ENCODE assay signal across 25 mouse cellular contexts in genomic region chr13:55476256-55476655, GRCm38 (mm10). TPM values are rescaled to one million over a fixed set of nuclear protein-coding genes. Genes with fewer than 3 reads are reported as not detected.
DNase-seq lines count a peak whose midpoint lies in the region; ATAC-seq and TF ChIP-seq lines count a peak whose summit lies in the region.
"Had no signal": no experiment of that assay in that cellular context is flagged by ENCODE, and none has a peak within 500 bp of the region (broad histone marks: within the 10 kb centered on the region; RNA-seq: fewer than 3 reads in every experiment).

No protein-coding gene starts in this region.

- no peak for ATAC-seq in forebrain, embryonic 13.5 days
- no peak for ATAC-seq in forebrain, embryonic 14.5 days
- no peak for ATAC-seq in midbrain, embryonic 15.5 days (replicated peaks)
- ATAC-seq: intestine, embryonic 15.5 days had no signal

- H3K27ac ChIP-seq in forebrain, embryonic 13.5 days, result peak overlapping the region; percentile 52
- no peak overlapping the region for H3K27ac ChIP-seq in forebrain, embryonic 10.5 days
- peak overlapping the region; percentile 65; the same call in 1 of the 2 replicates for H3K27ac ChIP-seq in layer of hippocampus, adult 2 months
- peak overlapping the region; percentile 21 for H3K27ac ChIP-seq in forebrain, embryonic 14.5 days (ENCODE audit: low read depth, low read length)
- H3K27ac ChIP-seq in midbrain, embryonic 15.5 days, result peak overlapping the region; percentile 23; the same call in 1 of the 2 replicates
- H3K27ac ChIP-seq: embryonic facial prominence, embryonic 15.5 days; gastrocnemius, adult 2 months; intestine, embryonic 15.5 days; kidney, embryonic 15.5 days; liver, embryonic 14.5 days; macrophage had no signal

- WGBS in forebrain, embryonic 13.5 days, result 96% methylated on average over 7 of the region's 8 CpGs
- 97% methylated on average over 8 of the region's 8 CpGs for WGBS in forebrain, embryonic 10.5 days
- 97% methylated on average over 8 of the region's 8 CpGs for WGBS in forebrain, embryonic 14.5 days
- WGBS in midbrain, embryonic 15.5 days, result 92% methylated on average over 8 of the region's 8 CpGs

- H3K4me3 ChIP-seq in forebrain, embryonic 13.5 days, result no peak overlapping the region
- no peak overlapping the region for H3K4me3 ChIP-seq in forebrain, embryonic 10.5 days
- H3K4me3 ChIP-seq in layer of hippocampus, adult 2 months, result no peak overlapping the region
- H3K4me3 ChIP-seq in forebrain, embryonic 14.5 days (ENCODE audit: low read depth, low read length), result no peak overlapping the region
- H3K4me3 ChIP-seq in midbrain, embryonic 15.5 days, result no peak overlapping the region
- H3K4me3 ChIP-seq: embryonic facial prominence, embryonic 15.5 days; gastrocnemius, adult 2 months; heart, embryonic 12.5 days; intestine, embryonic 15.5 days; kidney, embryonic 15.5 days had no signal

- no peaks in the 10 kb centered on the region for H3K9me3 ChIP-seq in forebrain, embryonic 13.5 days (replicated peaks)
- no peaks in the 10 kb centered on the region for H3K9me3 ChIP-seq in forebrain, embryonic 10.5 days
- H3K9me3 ChIP-seq in forebrain, embryonic 14.5 days (replicated peaks; ENCODE audit: control insufficient read depth, low read length), result no peaks in the 10 kb centered on the region
- no peaks in the 10 kb centered on the region for H3K9me3 ChIP-seq in midbrain, embryonic 15.5 days
- H3K9me3 ChIP-seq: embryonic facial prominence, embryonic 15.5 days; intestine, embryonic 15.5 days; kidney, embryonic 15.5 days had no signal

- no peak for DNase-seq in forebrain, embryonic 10.5 days (ENCODE audit: extremely low spot score, low spot score)
- DNase-seq in layer of hippocampus, adult 2 months (ENCODE audit: low spot score in 2 of 2), result no peak
- DNase-seq in layer of hippocampus, postnatal 36 days, result no peak
- DNase-seq in forebrain, embryonic 14.5 days (ENCODE audit: low spot score), result no peak
- no peak for DNase-seq in left cerebral cortex, postnatal 36 days (ENCODE audit: low spot score in 2 of 2)
- DNase-seq in frontal cortex, postnatal 25 days (ENCODE audit: low spot score in 2 of 2), result no peak
- DNase-seq: adrenal gland, postnatal 25 days; cerebellum, adult 11 months; cerebellum, postnatal 10 days; gastrocnemius, adult 2 months; heart, postnatal 14 days; right cerebral cortex, postnatal 14 days; spleen, adult 18-20 months; thymus, adult 18-20 months had no signal

- H3K36me3 ChIP-seq in forebrain, embryonic 13.5 days (ENCODE audit: poor library complexity, severe bottlenecking), result peaks cover 83% of the 10 kb centered on the region
- peaks cover 84% of the 10 kb centered on the region for H3K36me3 ChIP-seq in forebrain, embryonic 10.5 days (replicated peaks)
- H3K36me3 ChIP-seq in forebrain, embryonic 14.5 days (ENCODE audit: control insufficient read depth, insufficient read depth, low read length), result peaks cover 84% of the 10 kb centered on the region
- peaks cover 54% of the 10 kb centered on the region for H3K36me3 ChIP-seq in midbrain, embryonic 15.5 days (replicated peaks)
- H3K36me3 ChIP-seq: G1E had no signal

- no peak for TF ChIP-seq CTCF in layer of hippocampus, adult 2 months (conservative IDR thresholded peaks at IDR 0.05)

- peaks cover 51% of the 10 kb centered on the region for H3K4me1 ChIP-seq in forebrain, embryonic 13.5 days
- H3K4me1 ChIP-seq in forebrain, embryonic 10.5 days, result peaks cover 55% of the 10 kb centered on the region
- H3K4me1 ChIP-seq in forebrain, embryonic 14.5 days (ENCODE audit: control insufficient read depth, insufficient read depth, low read length), result peaks cover 26% of the 10 kb centered on the region
- peaks cover 42% of the 10 kb centered on the region for H3K4me1 ChIP-seq in midbrain, embryonic 15.5 days

- no peaks in the 10 kb centered on the region for H3K27me3 ChIP-seq in forebrain, embryonic 13.5 days
- H3K27me3 ChIP-seq in forebrain, embryonic 10.5 days (ENCODE audit: poor library complexity, severe bottlenecking), result no peaks in the 10 kb centered on the region
- H3K27me3 ChIP-seq in forebrain, embryonic 14.5 days (replicated peaks; ENCODE audit: control insufficient read depth, insufficient read depth, low read length), result no peaks in the 10 kb centered on the region
- no peaks in the 10 kb centered on the region for H3K27me3 ChIP-seq in midbrain, embryonic 15.5 days (replicated peaks)
- H3K27me3 ChIP-seq: embryonic facial prominence, embryonic 15.5 days; intestine, embryonic 15.5 days; kidney, embryonic 15.5 days had no signal

- intact Hi-C loops in left cerebral cortex, postnatal 36 days (cut with DNase I), result no loop called here

- H3K4me2 ChIP-seq in forebrain, embryonic 13.5 days, result no peak overlapping the region
- no peak overlapping the region for H3K4me2 ChIP-seq in forebrain, embryonic 14.5 days (ENCODE audit: low read length)
- H3K4me2 ChIP-seq in midbrain, embryonic 15.5 days, result no peak overlapping the region
- H3K4me2 ChIP-seq: embryonic facial prominence, embryonic 15.5 days; heart, embryonic 12.5 days; intestine, embryonic 15.5 days; kidney, embryonic 15.5 days had no signal

- H3K9ac ChIP-seq in forebrain, embryonic 13.5 days, result no peak overlapping the region
- no peak overlapping the region for H3K9ac ChIP-seq in forebrain, embryonic 14.5 days (ENCODE audit: low read length)
- 0 out of 2 replicates have a peak overlapping the region, but pooled peaks have one; percentile 14 for H3K9ac ChIP-seq in midbrain, embryonic 15.5 days
- H3K9ac ChIP-seq: embryonic facial prominence, embryonic 15.5 days; heart, embryonic 12.5 days; intestine, embryonic 15.5 days; kidney, embryonic 15.5 days; liver, embryonic 14.5 days had no signal

RNA-seq across cellular contexts. Expression of gene Dbn1, which starts 11.7 kb away (rescaled TPM):
- 639 and 641 TPM in 2 replicates for polyA plus RNA-seq in forebrain, embryonic 13.5 days (2015; fragmentation: Nextera tagmentation; extraction: Ambion mirVana)
- 346 and 355 TPM in 2 replicates for polyA plus RNA-seq in forebrain, embryonic 10.5 days (2016; fragmentation: Nextera tagmentation; extraction: Ambion mirVana)
- 100 to 1,000 TPM; 396 to 403 TPM for total RNA-seq in layer of hippocampus, adult 2 months (2021)
- 100 to 1,000 TPM; 388 to 393 TPM for total RNA-seq in layer of hippocampus, postnatal 36 days (2021)
- 396 and 523 TPM in 2 replicates for polyA plus RNA-seq in forebrain, embryonic 14.5 days (2014; fragmentation: Nextera tagmentation; extraction: Ambion mirVana)
- 622 and 645 TPM in 2 replicates for polyA plus RNA-seq in midbrain, embryonic 15.5 days (2015; fragmentation: Nextera tagmentation; extraction: Ambion mirVana)
- total RNA-seq in left cerebral cortex, postnatal 36 days (2021), result 100 to 1,000 TPM; 247 to 314 TPM
- polyA plus RNA-seq: macrophage had no signal

RNA-seq across cellular contexts. Expression of gene Prr7, which starts 12.2 kb away (rescaled TPM):
- polyA plus RNA-seq in forebrain, embryonic 13.5 days (2015; fragmentation: Nextera tagmentation; extraction: Ambion mirVana), result 1.6 and 2.2 TPM in 2 replicates
- 0.75 and 0.88 TPM in 2 replicates for polyA plus RNA-seq in forebrain, embryonic 10.5 days (2016; fragmentation: Nextera tagmentation; extraction: Ambion mirVana)
- 10 to 100 TPM; 83.0 to 84.5 TPM for total RNA-seq in layer of hippocampus, adult 2 months (2021)
- 10 to 100 TPM; 86.1 to 86.6 TPM for total RNA-seq in layer of hippocampus, postnatal 36 days (2021)
- polyA plus RNA-seq in forebrain, embryonic 14.5 days (2014; fragmentation: Nextera tagmentation; extraction: Ambion mirVana), result 6.7 and 7.4 TPM in 2 replicates
- 5.5 and 5.7 TPM in 2 replicates for polyA plus RNA-seq in midbrain, embryonic 15.5 days (2015; fragmentation: Nextera tagmentation; extraction: Ambion mirVana)
- 10 to 100 TPM; 81.8 to 82.1 TPM for total RNA-seq in left cerebral cortex, postnatal 36 days (2021)
- polyA plus RNA-seq: macrophage had no signal

RNA-seq across cellular contexts. Expression of gene Grk6, which starts 31.4 kb away (rescaled TPM):
- polyA plus RNA-seq in forebrain, embryonic 13.5 days (2015; fragmentation: Nextera tagmentation; extraction: Ambion mirVana), result 24.9 and 26.9 TPM in 2 replicates
- 44.8 and 51.1 TPM in 2 replicates for polyA plus RNA-seq in forebrain, embryonic 10.5 days (2016; fragmentation: Nextera tagmentation; extraction: Ambion mirVana)
- 10 to 100 TPM; 64.8 to 65.8 TPM for total RNA-seq in layer of hippocampus, adult 2 months (2021)
- 10 to 100 TPM; 67.7 to 71.1 TPM for total RNA-seq in layer of hippocampus, postnatal 36 days (2021)
- polyA plus RNA-seq in forebrain, embryonic 14.5 days (2014; fragmentation: Nextera tagmentation; extraction: Ambion mirVana), result 25.0 and 28.9 TPM in 2 replicates
- polyA plus RNA-seq in midbrain, embryonic 15.5 days (2015; fragmentation: Nextera tagmentation; extraction: Ambion mirVana), result 40.8 and 41.4 TPM in 2 replicates
- total RNA-seq in left cerebral cortex, postnatal 36 days (2021), result 10 to 100 TPM; 63.4 to 65.2 TPM

RNA-seq across cellular contexts. Expression of gene Pdlim7, which starts 37.2 kb away (rescaled TPM):
- polyA plus RNA-seq in forebrain, embryonic 13.5 days (2015; fragmentation: Nextera tagmentation; extraction: Ambion mirVana), result 152 and 157 TPM in 2 replicates
- 200 and 209 TPM in 2 replicates for polyA plus RNA-seq in forebrain, embryonic 10.5 days (2016; fragmentation: Nextera tagmentation; extraction: Ambion mirVana)
- 10 to 100 TPM; 97.4 to 99.9 TPM for total RNA-seq in layer of hippocampus, adult 2 months (2021)
- 10 to 100 TPM; 89.6 to 94.1 TPM for total RNA-seq in layer of hippocampus, postnatal 36 days (2021)
- 124 and 127 TPM in 2 replicates for polyA plus RNA-seq in forebrain, embryonic 14.5 days (2014; fragmentation: Nextera tagmentation; extraction: Ambion mirVana)
- 167 and 171 TPM in 2 replicates for polyA plus RNA-seq in midbrain, embryonic 15.5 days (2015; fragmentation: Nextera tagmentation; extraction: Ambion mirVana)
- 100 to 1,000 TPM in 1 of 2 experiments, 10 to 100 TPM in 1; 82.1 to 101 TPM for total RNA-seq in left cerebral cortex, postnatal 36 days (2021)

RNA-seq across cellular contexts. Expression of gene F12, which starts 49.7 kb away (rescaled TPM):
- not detected in 2 replicates for polyA plus RNA-seq in forebrain, embryonic 13.5 days (2015; fragmentation: Nextera tagmentation; extraction: Ambion mirVana)
- not detected in 2 replicates for polyA plus RNA-seq in forebrain, embryonic 10.5 days (2016; fragmentation: Nextera tagmentation; extraction: Ambion mirVana)
- total RNA-seq in layer of hippocampus, adult 2 months (2021), result under 1 TPM; 0.44 to 0.93 TPM
- total RNA-seq in layer of hippocampus, postnatal 36 days (2021), result under 1 TPM; 0.32 to 0.71 TPM
- not detected in 2 replicates for polyA plus RNA-seq in forebrain, embryonic 14.5 days (2014; fragmentation: Nextera tagmentation; extraction: Ambion mirVana)
- polyA plus RNA-seq in midbrain, embryonic 15.5 days (2015; fragmentation: Nextera tagmentation; extraction: Ambion mirVana), result 0.09 and 0.14 TPM in 2 replicates
- total RNA-seq in left cerebral cortex, postnatal 36 days (2021), result under 1 TPM; 0.79 to 0.84 TPM
- total RNA-seq: gastrocnemius, adult 2 months; granulocyte monocyte progenitor cell, adult 5-6 weeks; heart, postnatal 14 days had no signal
- polyA plus RNA-seq: G1E; macrophage; neural tube, embryonic 14.5 days had no signal
